Mouse (Mus musculus) megakaryocyte, embryonic 14.5 days (primary cell): ENCODE results near the gene Tarsl2.

Experiments used
- FLI1 ChIP-seq: IDR thresholded peaks from 2 replicates; pipeline ENCODE4 v1.6.1; 2012; ENCODE audit warnings: low read length, inconsistent platforms, mixed read lengths
- GATA1 ChIP-seq: IDR thresholded peaks from 3 replicates; pipeline ENCODE4 v1.6.1; 2012; ENCODE audit warnings: mixed read lengths, low read length, inconsistent platforms, borderline replicate concordance

- TF ChIP-seq GATA1 (no peak), FLI1 (no peak)
Observed at GRCm38 (mm10) chr7:65607003-65607402, 37.7 kb upstream of the Tarsl2 start.
